Mouse (Mus musculus): ENCODE data around the gene 0610009B22Rik.
A peak's percentile ranks its signal among the peaks of the same experiment; 100 is the strongest.

0610009B22Rik gene

GRCm38 (mm10) chr11:51658705-51659104 lies 30.0 kb downstream of the 0610009B22Rik start:
- DNase-seq, result peak; percentile 56 to 72

- peak in 1 of 2 experiments; percentile 39 for DNase-seq
Observed at GRCm38 (mm10) chr11:51658291-51658690, 30.4 kb downstream of the 0610009B22Rik start.

- peak; percentile 40 to 61 for DNase-seq
Observed at GRCm38 (mm10) chr11:51656798-51657521, 31.7 kb downstream of the 0610009B22Rik start.

GRCm38 (mm10) chr11:51654891-51655290 lies 33.8 kb downstream of the 0610009B22Rik start:
- no peak for DNase-seq

- DNase-seq, result no peak
Observed at GRCm38 (mm10) chr11:51653736-51654135, 34.9 kb downstream of the 0610009B22Rik start.

- DNase-seq, result no peak
Observed at GRCm38 (mm10) chr11:51652889-51653418, 35.7 kb downstream of the 0610009B22Rik start.

- DNase-seq, result peak; percentile 83 to 90
Observed at GRCm38 (mm10) chr11:51650691-51651515, 37.8 kb downstream of the 0610009B22Rik start, which contains the start of the genes N4bp3 and D930048N14Rik. Gene N4bp3 (minus strand): TSS chr11:51650842. Gene D930048N14Rik (plus strand): TSS chr11:51650954.

- DNase-seq, result peak in 1 of 2 experiments; percentile 57
Observed at GRCm38 (mm10) chr11:51650261-51650660, 38.4 kb downstream of the 0610009B22Rik start.

- peak in 1 of 2 experiments; percentile 55 for DNase-seq
Observed at GRCm38 (mm10) chr11:51649889-51650199, 38.8 kb downstream of the 0610009B22Rik start.

GRCm38 (mm10) chr11:51649111-51649888 lies 39.4 kb downstream of the 0610009B22Rik start:
- DNase-seq, result peak; percentile 31 to 37

GRCm38 (mm10) chr11:51648566-51648965 lies 40.1 kb downstream of the 0610009B22Rik start:
- DNase-seq, result peak; percentile 59 to 74

- DNase-seq, result peak; percentile 47 to 59
Observed at GRCm38 (mm10) chr11:51646751-51647667, 41.7 kb downstream of the 0610009B22Rik start.

GRCm38 (mm10) chr11:51646245-51646644 lies 42.4 kb downstream of the 0610009B22Rik start:
- DNase-seq, result no peak

- DNase-seq, result peak; percentile 25 to 37
Observed at GRCm38 (mm10) chr11:51645293-51645692, 43.4 kb downstream of the 0610009B22Rik start.

- DNase-seq, result no peak
Observed at GRCm38 (mm10) chr11:51644217-51644616, 44.5 kb downstream of the 0610009B22Rik start.

- DNase-seq, result no peak
Observed at GRCm38 (mm10) chr11:51643761-51644160, 44.9 kb downstream of the 0610009B22Rik start.

GRCm38 (mm10) chr11:51643202-51643601 lies 45.5 kb downstream of the 0610009B22Rik start:
- DNase-seq, result no peak

- no peak for DNase-seq
Observed at GRCm38 (mm10) chr11:51640748-51641147, 47.9 kb downstream of the 0610009B22Rik start.

GRCm38 (mm10) chr11:51638497-51638896 lies 50.2 kb downstream of the 0610009B22Rik start:
- no peak for DNase-seq

- DNase-seq, result peak; percentile 67 to 77
Observed at GRCm38 (mm10) chr11:51637971-51638414, 50.7 kb downstream of the 0610009B22Rik start.

- peak; percentile 75 to 84 for DNase-seq
Observed at GRCm38 (mm10) chr11:51636323-51636684, 52.4 kb downstream of the 0610009B22Rik start.
